Mouse (Mus musculus) spleen, adult 2 months (tissue): Measurements from ENCODE around the gene Usp22. TPM values are rescaled to one million over a fixed set of nuclear protein-coding genes. Genes with fewer than 3 reads are reported as not detected.

Source experiments
- DNase-seq, 2 experiments: peaks; one replicate each; pipeline versions ENCODE4 v3.0.0 to v3.0.0-alpha.2; 2012 to 2021; ENCODE audit warnings: low spot score in 2 of 2, low read depth in 1 of 2
- H3K27ac ChIP-seq: fragments of 200-500 bp; 2 replicates; pipeline ENCODE4 v1.5.1; 2012; ENCODE audit warnings: low read length, inconsistent platforms; ENCODE audit not compliant: insufficient read depth
- H3K27me3 ChIP-seq: fragments of 200-500 bp; 2 replicates; pipeline ENCODE4 v1.6.1; 2012; ENCODE audit warnings: mild to moderate bottlenecking, moderate library complexity, low read length, inconsistent platforms; ENCODE audit not compliant: control insufficient read depth, insufficient read depth
- H3K36me3 ChIP-seq: fragments of 200-500 bp; 2 replicates; pipeline ENCODE4 v1.6.1; 2012; ENCODE audit warnings: mild to moderate bottlenecking, low read length, inconsistent platforms; ENCODE audit not compliant: control insufficient read depth, insufficient read depth
- H3K4me1 ChIP-seq: fragments of 200-500 bp; 2 replicates; pipeline ENCODE4 v1.6.1; 2011; ENCODE audit warnings: inconsistent platforms; ENCODE audit not compliant: control insufficient read depth, insufficient read depth, insufficient read length
- H3K4me3 ChIP-seq: fragments of 200-500 bp; 2 replicates; pipeline ENCODE4 v1.5.1; 2011; ENCODE audit warnings: mild to moderate bottlenecking, inconsistent platforms; ENCODE audit not compliant: insufficient read depth, insufficient read length; ENCODE audit errors: extremely low read depth
- CTCF ChIP-seq: fragments of 200-500 bp; IDR thresholded peaks from 2 replicates; pipeline ENCODE4 v1.5.1; 2011; ENCODE audit warnings: mild to moderate bottlenecking, inconsistent platforms; ENCODE audit not compliant: insufficient read depth, insufficient read length, insufficient replicate concordance; ENCODE audit errors: extremely low read depth
- POLR2A ChIP-seq: fragments of 200-500 bp; IDR thresholded peaks from 2 replicates; pipeline ENCODE4 v1.6.1; 2011; ENCODE audit warnings: low read depth, low read length, inconsistent platforms
- WGBS: fragments of 180-500 bp; shearing (Covaris S2); methylation state at CpG from one replicate; pipeline ENCODE4 v1.1.7; 2018; 5-methylcytosine and 5-hydroxymethylcytosine counted together
- polyA plus RNA-seq: library from polyadenylated mRNA; depleted of rRNA; stranded (reverse); fragments of >200 nt; gene quantifications from 2 replicates; pipeline ENCODE4 v1.2.3, GENCODE M21; 2012

The Usp22 gene
- polyA plus RNA-seq, 1 experiment = 17.5 TPM

GRCm38 (mm10) chr11:61212102-61212501 is 37.2 kb upstream of the Usp22 start:
- Histone ChIP-seq H3K4me1 (no peaks in the 10 kb centered on the region), H3K4me3 (no peak overlapping the region), H3K36me3 (no peaks in the 10 kb centered on the region), H3K27me3 (no peaks in the 10 kb centered on the region), H3K27ac (no peak overlapping the region)
- TF ChIP-seq POLR2A = no peak
- no peak for TF ChIP-seq CTCF
- DNase-seq = no peak
- WGBS = 33% methylated on average over 20 of the region's 20 CpGs

GRCm38 (mm10) chr11:61208316-61208715 is 33.5 kb upstream of the Usp22 start:
- no peak overlapping the region for H3K4me3 ChIP-seq
- TF ChIP-seq POLR2A (no peak), CTCF (no peak)
- DNase-seq = no peak
- H3K27me3 ChIP-seq = no peaks in the 10 kb centered on the region
- H3K4me1 ChIP-seq = no peaks in the 10 kb centered on the region
- 51% methylated on average over 10 of the region's 10 CpGs for WGBS
- no peaks in the 10 kb centered on the region for H3K36me3 ChIP-seq
- H3K27ac ChIP-seq = no peak overlapping the region

GRCm38 (mm10) chr11:61207487-61208246 is 32.8 kb upstream of the Usp22 start, which contains the start of gene Aldh3a1:
Aldh3a1 (plus strand) TSS chr11:61207537.
- TF ChIP-seq CTCF = no peak
- TF ChIP-seq POLR2A = no peak
- Histone ChIP-seq H3K27me3 (no peaks in the 10 kb centered on the region), H3K27ac (no peak within 1 kb of the TSS), H3K4me3 (no peak within 1 kb of the TSS), H3K4me1 (no peaks in the 10 kb centered on the region), H3K36me3 (no peaks in the 10 kb centered on the region)
- 55% methylated on average over 10 of the region's 10 CpGs for WGBS
- no peak for DNase-seq

- no peak overlapping the region for H3K27ac ChIP-seq
- H3K4me3 ChIP-seq = no peak overlapping the region
- DNase-seq = no peak
- WGBS = 95% methylated on average over 3 of the region's 3 CpGs
- no peaks in the 10 kb centered on the region for H3K36me3 ChIP-seq
- no peaks in the 10 kb centered on the region for H3K4me1 ChIP-seq
- TF ChIP-seq POLR2A (no peak), CTCF (no peak)
- no peaks in the 10 kb centered on the region for H3K27me3 ChIP-seq
Observed at GRCm38 (mm10) chr11:61206136-61206535, 31.3 kb upstream of the Usp22 start.

GRCm38 (mm10) chr11:61205167-61205950 is 30.5 kb upstream of the Usp22 start:
- 93% methylated on average over 10 of the region's 10 CpGs for whole genome bisulfite sequencing

GRCm38 (mm10) chr11:61202810-61203209 is 28.0 kb upstream of the Usp22 start:
- 64% methylated on average over 2 of the region's 2 CpGs for WGBS
- H3K4me1 ChIP-seq = no peaks in the 10 kb centered on the region
- no peak overlapping the region for H3K27ac ChIP-seq
- DNase-seq = no peak
- H3K36me3 ChIP-seq = no peaks in the 10 kb centered on the region
- H3K27me3 ChIP-seq = no peaks in the 10 kb centered on the region
- H3K4me3 ChIP-seq = no peak overlapping the region
- no peak for TF ChIP-seq POLR2A
- TF ChIP-seq CTCF = no peak

More at GRCm38 (mm10) chr11:61205167-61205950, 30.5 kb upstream of the Usp22 start:
- no peaks in the 10 kb centered on the region for H3K36me3 ChIP-seq
- no peaks in the 10 kb centered on the region for H3K27me3 ChIP-seq
- no peaks in the 10 kb centered on the region for H3K4me1 ChIP-seq
- no peak overlapping the region for H3K4me3 ChIP-seq
- TF ChIP-seq CTCF = no peak
- no peak for TF ChIP-seq POLR2A
- DNase-seq = no peak
- H3K27ac ChIP-seq = no peak overlapping the region

GRCm38 (mm10) chr11:61202186-61202585 is 27.3 kb upstream of the Usp22 start:
- Histone ChIP-seq H3K27ac (no peak overlapping the region), H3K27me3 (no peaks in the 10 kb centered on the region), H3K4me3 (no peak overlapping the region), H3K4me1 (no peaks in the 10 kb centered on the region), H3K36me3 (no peaks in the 10 kb centered on the region)
- no peak for TF ChIP-seq CTCF
- no peak for TF ChIP-seq POLR2A
- DNase-seq = no peak
- WGBS = 82% methylated on average over 6 of the region's 6 CpGs
